Mouse (Mus musculus): ENCODE results near the gene Tmeff2. TPM values are rescaled to one million over a fixed set of nuclear protein-coding genes. Genes with fewer than 3 reads are reported as not detected.

The Tmeff2 gene
- polyA plus RNA-seq, 1 experiment = 0.55 TPM

- 93% methylated on average over 6 of the region's 6 CpGs for WGBS
These were observed 72.3 kb downstream of the Tmeff2 start for GRCm38 (mm10) chr1:50972509-50973436.

GRCm38 (mm10) chr1:50979358-50980081, 79.1 kb downstream of the Tmeff2 start:
- Histone ChIP-seq H3K36me3 (ENCODE audit: control insufficient read depth, insufficient read depth, low read length) (no peaks in the 10 kb centered on the region), H3K27me3 (ENCODE audit: control insufficient read depth, insufficient read depth, low read length) (no peaks in the 10 kb centered on the region), H3K4me3 (ENCODE audit: control insufficient read depth, insufficient read depth, low read length) (no peak overlapping the region), H3K4me1 (replicated peaks; ENCODE audit: control insufficient read depth, insufficient read depth, low read length) (no peaks in the 10 kb centered on the region), H3K27ac (ENCODE audit: control insufficient read depth, insufficient read depth, low read length) (no peak overlapping the region)
- TF ChIP-seq CTCF (IDR thresholded peaks at IDR 0.05; ENCODE audit: borderline replicate concordance, control insufficient read depth, extremely low read depth, insufficient read depth, low read length, poor library complexity) (no peak), POLR2A (IDR thresholded peaks at IDR 0.05; ENCODE audit: control insufficient read depth, extremely low read depth, insufficient read depth, low read length, poor library complexity) (no peak)
- no peak for DNase-seq
- WGBS = 90% methylated on average over 4 of the region's 4 CpGs

More at GRCm38 (mm10) chr1:50972509-50973436, 72.3 kb downstream of the Tmeff2 start:
- DNase-seq = no peak
- Histone ChIP-seq H3K4me3 (ENCODE audit: control insufficient read depth, insufficient read depth, low read length) (no peak overlapping the region), H3K4me1 (replicated peaks; ENCODE audit: control insufficient read depth, insufficient read depth, low read length) (no peaks in the 10 kb centered on the region), H3K36me3 (ENCODE audit: control insufficient read depth, insufficient read depth, low read length) (no peaks in the 10 kb centered on the region), H3K27me3 (ENCODE audit: control insufficient read depth, insufficient read depth, low read length) (no peaks in the 10 kb centered on the region), H3K27ac (ENCODE audit: control insufficient read depth, insufficient read depth, low read length) (no peak overlapping the region)
- TF ChIP-seq CTCF (IDR thresholded peaks at IDR 0.05; ENCODE audit: borderline replicate concordance, control insufficient read depth, extremely low read depth, insufficient read depth, low read length, poor library complexity) = no peak
- no peak for TF ChIP-seq POLR2A (IDR thresholded peaks at IDR 0.05; ENCODE audit: control insufficient read depth, extremely low read depth, insufficient read depth, low read length, poor library complexity)

GRCm38 (mm10) chr1:50980591-50980990, 80.1 kb downstream of the Tmeff2 start:
- Histone ChIP-seq H3K4me1 (replicated peaks; ENCODE audit: control insufficient read depth, insufficient read depth, low read length) (no peaks in the 10 kb centered on the region), H3K27me3 (ENCODE audit: control insufficient read depth, insufficient read depth, low read length) (no peaks in the 10 kb centered on the region), H3K36me3 (ENCODE audit: control insufficient read depth, insufficient read depth, low read length) (no peaks in the 10 kb centered on the region), H3K27ac (ENCODE audit: control insufficient read depth, insufficient read depth, low read length) (no peak overlapping the region), H3K4me3 (ENCODE audit: control insufficient read depth, insufficient read depth, low read length) (no peak overlapping the region)
- 84% methylated on average over 4 of the region's 4 CpGs for WGBS
- no peak for TF ChIP-seq CTCF (IDR thresholded peaks at IDR 0.05; ENCODE audit: borderline replicate concordance, control insufficient read depth, extremely low read depth, insufficient read depth, low read length, poor library complexity)
- TF ChIP-seq POLR2A (IDR thresholded peaks at IDR 0.05; ENCODE audit: control insufficient read depth, extremely low read depth, insufficient read depth, low read length, poor library complexity) = no peak
- DNase-seq = no peak

- DNase-seq = no peak
- no peak overlapping the region for H3K27ac ChIP-seq (ENCODE audit: control insufficient read depth, insufficient read depth, low read length)
- no peaks in the 10 kb centered on the region for H3K36me3 ChIP-seq (ENCODE audit: control insufficient read depth, insufficient read depth, low read length)
- no peaks in the 10 kb centered on the region for H3K27me3 ChIP-seq (ENCODE audit: control insufficient read depth, insufficient read depth, low read length)
- no peaks in the 10 kb centered on the region for H3K4me1 ChIP-seq (replicated peaks; ENCODE audit: control insufficient read depth, insufficient read depth, low read length)
- TF ChIP-seq POLR2A (IDR thresholded peaks at IDR 0.05; ENCODE audit: control insufficient read depth, extremely low read depth, insufficient read depth, low read length, poor library complexity) (no peak), CTCF (IDR thresholded peaks at IDR 0.05; ENCODE audit: borderline replicate concordance, control insufficient read depth, extremely low read depth, insufficient read depth, low read length, poor library complexity) (no peak)
- 91% methylated on average over 7 of the region's 7 CpGs for WGBS
- H3K4me3 ChIP-seq (ENCODE audit: control insufficient read depth, insufficient read depth, low read length) = no peak overlapping the region
These were observed 80.8 kb downstream of the Tmeff2 start for GRCm38 (mm10) chr1:50981151-50981828.

GRCm38 (mm10) chr1:50990661-50991060, 90.2 kb downstream of the Tmeff2 start:
- 89% methylated on average over 2 of the region's 2 CpGs for WGBS
- no peaks in the 10 kb centered on the region for H3K4me1 ChIP-seq (replicated peaks; ENCODE audit: control insufficient read depth, insufficient read depth, low read length)
- no peaks in the 10 kb centered on the region for H3K36me3 ChIP-seq (ENCODE audit: control insufficient read depth, insufficient read depth, low read length)
- TF ChIP-seq POLR2A (IDR thresholded peaks at IDR 0.05; ENCODE audit: control insufficient read depth, extremely low read depth, insufficient read depth, low read length, poor library complexity) (no peak), CTCF (IDR thresholded peaks at IDR 0.05; ENCODE audit: borderline replicate concordance, control insufficient read depth, extremely low read depth, insufficient read depth, low read length, poor library complexity) (no peak)
- no peak overlapping the region for H3K4me3 ChIP-seq (ENCODE audit: control insufficient read depth, insufficient read depth, low read length)
- H3K27me3 ChIP-seq (ENCODE audit: control insufficient read depth, insufficient read depth, low read length) = no peaks in the 10 kb centered on the region
- no peak for DNase-seq
- H3K27ac ChIP-seq (ENCODE audit: control insufficient read depth, insufficient read depth, low read length) = no peak overlapping the region

GRCm38 (mm10) chr1:50994505-50994904, 94.1 kb downstream of the Tmeff2 start:
- Histone ChIP-seq H3K4me1 (replicated peaks; ENCODE audit: control insufficient read depth, insufficient read depth, low read length) (no peaks in the 10 kb centered on the region), H3K36me3 (ENCODE audit: control insufficient read depth, insufficient read depth, low read length) (no peaks in the 10 kb centered on the region), H3K4me3 (ENCODE audit: control insufficient read depth, insufficient read depth, low read length) (no peak overlapping the region), H3K27me3 (ENCODE audit: control insufficient read depth, insufficient read depth, low read length) (no peaks in the 10 kb centered on the region), H3K27ac (ENCODE audit: control insufficient read depth, insufficient read depth, low read length) (no peak overlapping the region)
- 78% methylated on average over 1 of the region's 1 CpGs for WGBS
- no peak for DNase-seq
- TF ChIP-seq POLR2A (IDR thresholded peaks at IDR 0.05; ENCODE audit: control insufficient read depth, extremely low read depth, insufficient read depth, low read length, poor library complexity) (no peak), CTCF (IDR thresholded peaks at IDR 0.05; ENCODE audit: borderline replicate concordance, control insufficient read depth, extremely low read depth, insufficient read depth, low read length, poor library complexity) (no peak)
